Mouse (Mus musculus): Measurements from ENCODE around the gene Slc15a3. TPM values are rescaled to one million over a fixed set of nuclear protein-coding genes. Genes with fewer than 3 reads are reported as not detected.

Gene Slc15a3
- 0.25 and 0.57 TPM in 2 replicates for polyA plus RNA-seq (2015; fragmentation: Nextera tagmentation; extraction: Ambion mirVana)

- H3K9me3 ChIP-seq (ENCODE audit: control insufficient read depth, low read length), result no peaks in the 10 kb centered on the region
- H3K4me2 ChIP-seq (ENCODE audit: low read length), result no peak within 1 kb of the TSS
- no peaks in the 10 kb centered on the region for H3K27me3 ChIP-seq (replicated peaks; ENCODE audit: control insufficient read depth, insufficient read depth, low read length)
- H3K27ac ChIP-seq (ENCODE audit: low read length), result no peak within 1 kb of the TSS
- H3K4me3 ChIP-seq (replicated peaks; ENCODE audit: low read length), result no peak within 1 kb of the TSS
- 84% methylated on average over 15 of the region's 15 CpGs for WGBS
- no peaks in the 10 kb centered on the region for H3K36me3 ChIP-seq (ENCODE audit: control insufficient read depth, insufficient read depth)
- H3K9ac ChIP-seq (replicated peaks; ENCODE audit: low read depth, low read length), result no peak within 1 kb of the TSS
- no peaks in the 10 kb centered on the region for H3K4me1 ChIP-seq (replicated peaks; ENCODE audit: control insufficient read depth, insufficient read depth, low read length)
- ATAC-seq, result no peak
Observed at GRCm38 (mm10) chr19:10839010-10839892, at the start of gene Slc15a3. Slc15a3 (plus strand) TSS chr19:10839727.

- ATAC-seq, result no peak
- Histone ChIP-seq H3K27me3 (replicated peaks; ENCODE audit: control insufficient read depth, insufficient read depth, low read length) (no peaks in the 10 kb centered on the region), H3K4me2 (ENCODE audit: low read length) (no peak overlapping the region), H3K9me3 (ENCODE audit: control insufficient read depth, low read length) (no peaks in the 10 kb centered on the region), H3K4me3 (replicated peaks; ENCODE audit: low read length) (no peak overlapping the region), H3K9ac (replicated peaks; ENCODE audit: low read depth, low read length) (no peak overlapping the region), H3K4me1 (replicated peaks; ENCODE audit: control insufficient read depth, insufficient read depth, low read length) (peaks cover 4% of the 10 kb centered on the region; the same call in 1 of the 2 replicates), H3K36me3 (ENCODE audit: control insufficient read depth, insufficient read depth) (no peaks in the 10 kb centered on the region), H3K27ac (ENCODE audit: low read length) (no peak overlapping the region)
- WGBS, result 71% methylated on average over 9 of the region's 9 CpGs
Observed at GRCm38 (mm10) chr19:10790323-10790722, 49.2 kb upstream of the Slc15a3 start.

GRCm38 (mm10) chr19:10793044-10793443, 46.5 kb upstream of the Slc15a3 start:
- H3K36me3 ChIP-seq (ENCODE audit: control insufficient read depth, insufficient read depth), result no peaks in the 10 kb centered on the region
- no peaks in the 10 kb centered on the region for H3K9me3 ChIP-seq (ENCODE audit: control insufficient read depth, low read length)
- H3K27ac ChIP-seq (ENCODE audit: low read length), result no peak overlapping the region
- 55% methylated on average over 3 of the region's 3 CpGs for WGBS
- H3K4me1 ChIP-seq (replicated peaks; ENCODE audit: control insufficient read depth, insufficient read depth, low read length), result peaks cover 3% of the 10 kb centered on the region; the same call in 1 of the 2 replicates
- H3K4me3 ChIP-seq (replicated peaks; ENCODE audit: low read length), result no peak overlapping the region
- no peak for ATAC-seq
- H3K9ac ChIP-seq (replicated peaks; ENCODE audit: low read depth, low read length), result no peak overlapping the region
- H3K27me3 ChIP-seq (replicated peaks; ENCODE audit: control insufficient read depth, insufficient read depth, low read length), result no peaks in the 10 kb centered on the region
- no peak overlapping the region for H3K4me2 ChIP-seq (ENCODE audit: low read length)

- Histone ChIP-seq H3K4me1 (replicated peaks; ENCODE audit: control insufficient read depth, insufficient read depth, low read length) (peaks cover 3% of the 10 kb centered on the region; the same call in 1 of the 2 replicates), H3K4me3 (replicated peaks; ENCODE audit: low read length) (no peak overlapping the region), H3K9ac (replicated peaks; ENCODE audit: low read depth, low read length) (no peak overlapping the region), H3K27ac (ENCODE audit: low read length) (no peak overlapping the region), H3K4me2 (ENCODE audit: low read length) (no peak overlapping the region), H3K9me3 (ENCODE audit: control insufficient read depth, low read length) (no peaks in the 10 kb centered on the region), H3K36me3 (ENCODE audit: control insufficient read depth, insufficient read depth) (no peaks in the 10 kb centered on the region), H3K27me3 (replicated peaks; ENCODE audit: control insufficient read depth, insufficient read depth, low read length) (no peaks in the 10 kb centered on the region)
- WGBS, result 70% methylated on average over 1 of the region's 1 CpGs
- 0 out of 2 replicates have a peak, but pooled peaks have one; percentile 19 for ATAC-seq
Observed at GRCm38 (mm10) chr19:10794916-10795315, 44.6 kb upstream of the Slc15a3 start.

GRCm38 (mm10) chr19:10798576-10798975, 41.0 kb upstream of the Slc15a3 start:
- Histone ChIP-seq H3K4me1 (replicated peaks; ENCODE audit: control insufficient read depth, insufficient read depth, low read length) (peaks cover 10% of the 10 kb centered on the region), H3K4me2 (ENCODE audit: low read length) (no peak overlapping the region), H3K27me3 (replicated peaks; ENCODE audit: control insufficient read depth, insufficient read depth, low read length) (no peaks in the 10 kb centered on the region), H3K36me3 (ENCODE audit: control insufficient read depth, insufficient read depth) (no peaks in the 10 kb centered on the region), H3K27ac (ENCODE audit: low read length) (no peak overlapping the region), H3K4me3 (replicated peaks; ENCODE audit: low read length) (no peak overlapping the region), H3K9ac (replicated peaks; ENCODE audit: low read depth, low read length) (no peak overlapping the region), H3K9me3 (ENCODE audit: control insufficient read depth, low read length) (no peaks in the 10 kb centered on the region)
- ATAC-seq, result no peak
- whole genome bisulfite sequencing, result 82% methylated on average over 10 of the region's 10 CpGs

GRCm38 (mm10) chr19:10799155-10799554, 40.4 kb upstream of the Slc15a3 start:
- ATAC-seq, result no peak
- 95% methylated on average over 17 of the region's 17 CpGs for WGBS
- no peak overlapping the region for H3K27ac ChIP-seq (ENCODE audit: low read length)

GRCm38 (mm10) chr19:10801070-10801469, 38.5 kb upstream of the Slc15a3 start:
- WGBS, result 57% methylated on average over 6 of the region's 6 CpGs
- peak; percentile 76 for ATAC-seq
- H3K4me3 ChIP-seq (replicated peaks; ENCODE audit: low read length), result no peak overlapping the region
- no peak overlapping the region for H3K9ac ChIP-seq (replicated peaks; ENCODE audit: low read depth, low read length)
- no peaks in the 10 kb centered on the region for H3K9me3 ChIP-seq (ENCODE audit: control insufficient read depth, low read length)
- peak overlapping the region; percentile 8; the same call in 1 of the 2 replicates for H3K27ac ChIP-seq (ENCODE audit: low read length)
- H3K4me2 ChIP-seq (ENCODE audit: low read length), result no peak overlapping the region
- H3K36me3 ChIP-seq (ENCODE audit: control insufficient read depth, insufficient read depth), result no peaks in the 10 kb centered on the region
- H3K4me1 ChIP-seq (replicated peaks; ENCODE audit: control insufficient read depth, insufficient read depth, low read length), result peaks cover 7% of the 10 kb centered on the region
- H3K27me3 ChIP-seq (replicated peaks; ENCODE audit: control insufficient read depth, insufficient read depth, low read length), result no peaks in the 10 kb centered on the region

More at GRCm38 (mm10) chr19:10799155-10799554, 40.4 kb upstream of the Slc15a3 start:
- no peaks in the 10 kb centered on the region for H3K36me3 ChIP-seq (ENCODE audit: control insufficient read depth, insufficient read depth)
- no peaks in the 10 kb centered on the region for H3K27me3 ChIP-seq (replicated peaks; ENCODE audit: control insufficient read depth, insufficient read depth, low read length)
- no peak overlapping the region for H3K4me3 ChIP-seq (replicated peaks; ENCODE audit: low read length)
- no peak overlapping the region for H3K9ac ChIP-seq (replicated peaks; ENCODE audit: low read depth, low read length)
- peaks cover 10% of the 10 kb centered on the region for H3K4me1 ChIP-seq (replicated peaks; ENCODE audit: control insufficient read depth, insufficient read depth, low read length)
- H3K9me3 ChIP-seq (ENCODE audit: control insufficient read depth, low read length), result no peaks in the 10 kb centered on the region
- H3K4me2 ChIP-seq (ENCODE audit: low read length), result no peak overlapping the region

GRCm38 (mm10) chr19:10801906-10802305, 37.6 kb upstream of the Slc15a3 start:
- H3K4me3 ChIP-seq (replicated peaks; ENCODE audit: low read length), result no peak overlapping the region
- no peaks in the 10 kb centered on the region for H3K9me3 ChIP-seq (ENCODE audit: control insufficient read depth, low read length)
- 87% methylated on average over 6 of the region's 6 CpGs for WGBS
- no peak overlapping the region for H3K27ac ChIP-seq (ENCODE audit: low read length)
- H3K9ac ChIP-seq (replicated peaks; ENCODE audit: low read depth, low read length), result no peak overlapping the region
- peaks cover 7% of the 10 kb centered on the region for H3K4me1 ChIP-seq (replicated peaks; ENCODE audit: control insufficient read depth, insufficient read depth, low read length)
- H3K36me3 ChIP-seq (ENCODE audit: control insufficient read depth, insufficient read depth), result no peaks in the 10 kb centered on the region
- H3K27me3 ChIP-seq (replicated peaks; ENCODE audit: control insufficient read depth, insufficient read depth, low read length), result no peaks in the 10 kb centered on the region
- ATAC-seq, result no peak
- no peak overlapping the region for H3K4me2 ChIP-seq (ENCODE audit: low read length)

- peaks cover 7% of the 10 kb centered on the region for H3K4me1 ChIP-seq (replicated peaks; ENCODE audit: control insufficient read depth, insufficient read depth, low read length)
- no peak overlapping the region for H3K9ac ChIP-seq (replicated peaks; ENCODE audit: low read depth, low read length)
- H3K4me2 ChIP-seq (ENCODE audit: low read length), result no peak overlapping the region
- H3K27me3 ChIP-seq (replicated peaks; ENCODE audit: control insufficient read depth, insufficient read depth, low read length), result no peaks in the 10 kb centered on the region
- ATAC-seq, result no peak
- no peaks in the 10 kb centered on the region for H3K36me3 ChIP-seq (ENCODE audit: control insufficient read depth, insufficient read depth)
- H3K27ac ChIP-seq (ENCODE audit: low read length), result no peak overlapping the region
- no peak overlapping the region for H3K4me3 ChIP-seq (replicated peaks; ENCODE audit: low read length)
- H3K9me3 ChIP-seq (ENCODE audit: control insufficient read depth, low read length), result no peaks in the 10 kb centered on the region
- WGBS, result 64% methylated on average over 5 of the region's 5 CpGs
Observed at GRCm38 (mm10) chr19:10803751-10804150, 35.8 kb upstream of the Slc15a3 start.

Measured in forebrain, embryonic 16.5 days (tissue).